8 mouse cellular contexts compared by ENCODE assay signal in genomic region chr13:68707296-68707747, GRCm38 (mm10).
DNase-seq lines count a peak whose midpoint lies in the region; ATAC-seq and TF ChIP-seq lines count a peak whose summit lies in the region.

No protein-coding gene starts in this region.

- intact Hi-C loops in gastrocnemius, postnatal 36 days (cut with DNase I), result no loop called here

- H3K27ac ChIP-seq in hindbrain, embryonic 13.5 days, result peak overlapping the region; percentile 49
- no peak overlapping the region for H3K27ac ChIP-seq in hindbrain, embryonic 10.5 days
- no peak overlapping the region for H3K27ac ChIP-seq in cerebellum, adult 2 months (ENCODE audit: insufficient read depth, low read length)
- H3K27ac ChIP-seq in layer of hippocampus, adult 2 months, result peak overlapping the region; percentile 43
- peak overlapping the region; percentile 79; the same call in 1 of the 2 replicates for H3K27ac ChIP-seq in olfactory bulb, adult 2 months (ENCODE audit: insufficient read depth, low read depth, low read length)

- no peaks in the 10 kb centered on the region for H3K36me3 ChIP-seq in hindbrain, embryonic 13.5 days
- no peaks in the 10 kb centered on the region for H3K36me3 ChIP-seq in hindbrain, embryonic 10.5 days

- H3K27me3 ChIP-seq in hindbrain, embryonic 13.5 days, result no peaks in the 10 kb centered on the region
- H3K27me3 ChIP-seq in hindbrain, embryonic 10.5 days (ENCODE audit: insufficient read depth, poor library complexity, severe bottlenecking), result no peaks in the 10 kb centered on the region
- no peaks in the 10 kb centered on the region for H3K27me3 ChIP-seq in cerebellum, adult 2 months (ENCODE audit: control insufficient read depth, insufficient read depth, low read length)

- H3K4me1 ChIP-seq in hindbrain, embryonic 13.5 days (replicated peaks), result peaks cover 10% of the 10 kb centered on the region
- no peaks in the 10 kb centered on the region for H3K4me1 ChIP-seq in hindbrain, embryonic 10.5 days (replicated peaks)
- H3K4me1 ChIP-seq in cerebellum, adult 2 months (ENCODE audit: control insufficient read depth, insufficient read depth, low read length), result peaks cover 6% of the 10 kb centered on the region; the same call in 1 of the 2 replicates
- H3K4me1 ChIP-seq in olfactory bulb, adult 2 months (ENCODE audit: control insufficient read depth, insufficient read depth, low read length), result peaks cover 7% of the 10 kb centered on the region; the same call in 1 of the 2 replicates

- DNase-seq in hindbrain, embryonic 10.5 days (ENCODE audit: low spot score), result no peak
- DNase-seq in cerebellum, adult 2 months, result peak; percentile 42 to 60
- DNase-seq in layer of hippocampus, adult 2 months (ENCODE audit: low spot score in 2 of 2), result peak; percentile 70 to 79
- DNase-seq in lung, postnatal 10 days, result no peak
- no peak for DNase-seq in gastrocnemius, postnatal 36 days

- TF ChIP-seq CTCF in cerebellum, adult 2 months (IDR thresholded peaks at IDR 0.05; ENCODE audit: borderline replicate concordance, insufficient read depth, low read depth, low read length), result no peak
- TF ChIP-seq CTCF in layer of hippocampus, adult 2 months (conservative IDR thresholded peaks at IDR 0.05), result peak; percentile 38
- TF ChIP-seq CTCF in olfactory bulb, adult 2 months (IDR thresholded peaks at IDR 0.05; ENCODE audit: insufficient read depth, low read depth, low read length), result no peak

- H3K4me2 ChIP-seq in hindbrain, embryonic 13.5 days, result no peak overlapping the region

- peak; percentile 99 for ATAC-seq in hindbrain, embryonic 13.5 days (ENCODE audit: low FRiP score)
- no peak for ATAC-seq in monocyte, adult 5-6 weeks (replicated peaks; ENCODE audit: insufficient number of reproducible peaks, low FRiP score, low TSS enrichment, poor library complexity, severe bottlenecking)

- H3K9me3 ChIP-seq in hindbrain, embryonic 13.5 days, result no peaks in the 10 kb centered on the region
- no peaks in the 10 kb centered on the region for H3K9me3 ChIP-seq in hindbrain, embryonic 10.5 days

- H3K4me3 ChIP-seq in hindbrain, embryonic 13.5 days, result no peak overlapping the region
- no peak overlapping the region for H3K4me3 ChIP-seq in hindbrain, embryonic 10.5 days
- no peak overlapping the region for H3K4me3 ChIP-seq in cerebellum, adult 2 months (replicated peaks; ENCODE audit: insufficient read depth, low read depth, low read length)
- H3K4me3 ChIP-seq in layer of hippocampus, adult 2 months, result no peak overlapping the region
- H3K4me3 ChIP-seq in olfactory bulb, adult 2 months (ENCODE audit: insufficient read depth, low read depth, low read length), result no peak overlapping the region

- WGBS in hindbrain, embryonic 13.5 days, result 62% methylated on average over 6 of the region's 6 CpGs
- 86% methylated on average over 6 of the region's 6 CpGs for WGBS in hindbrain, embryonic 10.5 days
- WGBS in cerebellum, adult 2 months, result 5% methylated on average over 6 of the region's 6 CpGs
- 30% methylated on average over 6 of the region's 6 CpGs for WGBS in olfactory bulb, adult 2 months

- no peak overlapping the region for H3K9ac ChIP-seq in hindbrain, embryonic 13.5 days

- TF ChIP-seq POLR2A in cerebellum, adult 2 months (IDR thresholded peaks at IDR 0.05; ENCODE audit: borderline replicate concordance, insufficient read depth, low read length), result no peak
- TF ChIP-seq POLR2A in olfactory bulb, adult 2 months (IDR thresholded peaks at IDR 0.05; ENCODE audit: insufficient read depth, low read depth, low read length), result no peak

Comparison
In these comparisons a context has a peak if more than half of its experiments do, and no peak if none do; other contexts are left out.
1. H3K27ac ChIP-seq: peak in hindbrain, embryonic 13.5 days (single experiment), layer of hippocampus, adult 2 months (single experiment) and olfactory bulb, adult 2 months (single experiment); none in hindbrain, embryonic 10.5 days (single experiment) and cerebellum, adult 2 months (single experiment).
2. DNase-seq: peak in cerebellum, adult 2 months (2 of 2) and layer of hippocampus, adult 2 months (2 of 2); none in hindbrain, embryonic 10.5 days (single experiment), lung, postnatal 10 days (single experiment) and gastrocnemius, postnatal 36 days (0 of 2).